Mouse (Mus musculus) E14TG2a.4 (cell line): ENCODE data around the gene Ptges3l.
"Not testable (repeated sequence)": the region's sequence is repeated elsewhere in the genome, so short reads cannot be mapped to it uniquely, and the experiment has no call there.

Source experiments
- CTCF ChIP-seq: conservative IDR thresholded peaks from 2 replicates; pipeline ENCODE4 v1.5.1; 2014; ENCODE audit warnings: low read length
- NANOG ChIP-seq: IDR thresholded peaks from 2 replicates; pipeline ENCODE4 v1.6.1; 2014; ENCODE audit warnings: borderline replicate concordance, low read length, mixed read lengths
- POU5F1 ChIP-seq: IDR thresholded peaks from 2 replicates; pipeline ENCODE4 v1.6.1; 2014; ENCODE audit warnings: low read length, borderline replicate concordance

GRCm38 (mm10) chr11:101438006-101438405 lies 12.9 kb upstream of the Ptges3l start:
- TF ChIP-seq CTCF, NANOG, POU5F1: not testable (repeated sequence)
